Mouse (Mus musculus) G1E (cell line): ENCODE measurements at regions not wholly inside any gene's neighbourhood (a gene's known extent, or its start where the extent isn't known, plus 50 kb on each side); places are given as distances from the start of the nearest gene placed in this dataset.

ENCODE experiments used
- ATAC-seq: 2 replicates; pipeline ENCODE4 v1.8.0; 2016; ENCODE audit warnings: mild to moderate bottlenecking; ENCODE audit not compliant: insufficient number of reproducible peaks, poor library complexity, low FRiP score, severe bottlenecking; ENCODE audit errors: extremely low read depth
- DNase-seq: peaks from one replicate; pipeline ENCODE4 v3.0.0; 2012; ENCODE audit warnings: low spot score
- H3K27me3 ChIP-seq: 2 replicates; pipeline ENCODE4 v1.6.1; 2012; ENCODE audit warnings: mild to moderate bottlenecking, low read length, inconsistent platforms; ENCODE audit not compliant: insufficient read depth
- H3K36me3 ChIP-seq: replicated peaks from 2 replicates; pipeline ENCODE3; 2012; ENCODE audit warnings: mild to moderate bottlenecking, inconsistent platforms
- H3K4me1 ChIP-seq: 2 replicates; pipeline ENCODE4 v1.6.1; 2012; ENCODE audit warnings: low read depth, low read length, inconsistent platforms, mixed read lengths; ENCODE audit not compliant: insufficient read depth
- H3K4me3 ChIP-seq: 2 replicates; pipeline ENCODE4 v1.5.1; 2012; ENCODE audit warnings: low read depth, mild to moderate bottlenecking, inconsistent platforms, low read length, moderate library complexity, mixed read lengths
- H3K9me3 ChIP-seq: replicated peaks from 2 replicates; pipeline ENCODE4 v1.6.1; 2012; ENCODE audit warnings: inconsistent platforms
- CTCF ChIP-seq: IDR thresholded peaks from 2 replicates; pipeline ENCODE4 v1.5.1; 2012; ENCODE audit warnings: low read depth, low read length, inconsistent platforms, mixed read lengths
- GATA1 ChIP-seq: IDR thresholded peaks from 2 replicates; pipeline ENCODE4 v1.6.1; 2012; ENCODE audit warnings: borderline replicate concordance, low read length, inconsistent platforms, mixed read lengths
- GATA2 ChIP-seq: IDR thresholded peaks from 2 replicates; pipeline ENCODE4 v1.6.1; 2012; ENCODE audit warnings: low read depth, low read length, inconsistent platforms, borderline replicate concordance
- POLR2AphosphoS5 ChIP-seq: IDR thresholded peaks from 2 replicates; pipeline ENCODE4 v1.6.1; 2012; ENCODE audit warnings: low read depth, low read length, inconsistent platforms; ENCODE audit not compliant: insufficient replicate concordance
- TAL1 ChIP-seq: conservative IDR thresholded peaks from 2 replicates; pipeline ENCODE4 v1.6.1; 2012; ENCODE audit warnings: low read depth, low read length, inconsistent platforms, mixed read lengths

DNA sequence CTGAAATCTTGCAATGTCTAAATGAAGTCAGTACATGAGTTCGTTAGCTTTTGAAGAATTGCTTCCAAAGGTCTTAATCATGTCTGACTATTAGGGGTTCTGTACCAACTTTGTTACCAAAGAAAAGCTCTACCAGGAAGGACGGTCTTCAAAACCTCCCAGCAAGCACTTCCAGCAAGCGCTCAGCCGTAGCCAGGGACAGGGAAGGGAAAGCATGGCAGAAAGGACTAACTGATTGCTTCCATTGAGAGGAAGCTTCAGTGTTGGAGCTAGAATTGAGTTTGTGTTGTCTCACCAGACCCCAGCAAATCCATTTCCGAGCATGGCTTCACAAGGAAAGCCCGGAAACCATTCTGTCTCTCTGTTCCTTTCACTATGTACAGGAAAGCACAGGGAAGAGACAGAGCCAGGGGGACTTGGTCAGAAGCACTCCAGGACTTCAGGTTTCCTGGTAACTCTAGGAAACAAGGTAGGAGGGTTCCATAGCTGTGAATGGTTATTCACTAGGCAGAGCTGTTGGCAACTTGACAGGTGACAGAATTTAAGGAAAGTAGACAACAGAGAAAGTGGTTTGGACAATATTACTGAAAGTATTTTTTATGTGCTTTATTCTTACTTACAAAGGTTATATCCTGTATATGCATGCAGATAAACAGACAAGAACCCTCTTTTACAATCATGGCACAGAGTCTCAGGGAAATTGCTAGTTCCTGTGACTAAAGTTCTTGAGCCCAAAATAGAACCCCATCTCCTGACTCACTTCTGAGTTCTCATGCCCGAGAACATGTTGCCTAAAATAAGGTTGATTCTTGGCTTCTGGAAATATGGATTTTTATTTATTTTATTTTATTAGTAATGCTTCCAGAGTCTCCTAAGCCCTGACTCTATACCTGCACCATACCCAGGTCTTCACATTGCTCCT, 151.5 kb upstream of the Dnajc19 start:
- H3K27me3 ChIP-seq = 0 out of 2 replicates have a peak, but pooled peaks cover 2% of the 10 kb centered on the region
- TF ChIP-seq POLR2AphosphoS5 (no peak), GATA2 (no peak), CTCF (no peak), GATA1 (no peak), TAL1 (no peak)
- H3K4me1 ChIP-seq = no peaks in the 10 kb centered on the region
- H3K4me3 ChIP-seq = no peak overlapping the region
- H3K9me3 ChIP-seq = no peaks in the 10 kb centered on the region
- H3K36me3 ChIP-seq = no peaks in the 10 kb centered on the region
- DNase-seq = no peak
- ATAC-seq = no peak

DNA sequence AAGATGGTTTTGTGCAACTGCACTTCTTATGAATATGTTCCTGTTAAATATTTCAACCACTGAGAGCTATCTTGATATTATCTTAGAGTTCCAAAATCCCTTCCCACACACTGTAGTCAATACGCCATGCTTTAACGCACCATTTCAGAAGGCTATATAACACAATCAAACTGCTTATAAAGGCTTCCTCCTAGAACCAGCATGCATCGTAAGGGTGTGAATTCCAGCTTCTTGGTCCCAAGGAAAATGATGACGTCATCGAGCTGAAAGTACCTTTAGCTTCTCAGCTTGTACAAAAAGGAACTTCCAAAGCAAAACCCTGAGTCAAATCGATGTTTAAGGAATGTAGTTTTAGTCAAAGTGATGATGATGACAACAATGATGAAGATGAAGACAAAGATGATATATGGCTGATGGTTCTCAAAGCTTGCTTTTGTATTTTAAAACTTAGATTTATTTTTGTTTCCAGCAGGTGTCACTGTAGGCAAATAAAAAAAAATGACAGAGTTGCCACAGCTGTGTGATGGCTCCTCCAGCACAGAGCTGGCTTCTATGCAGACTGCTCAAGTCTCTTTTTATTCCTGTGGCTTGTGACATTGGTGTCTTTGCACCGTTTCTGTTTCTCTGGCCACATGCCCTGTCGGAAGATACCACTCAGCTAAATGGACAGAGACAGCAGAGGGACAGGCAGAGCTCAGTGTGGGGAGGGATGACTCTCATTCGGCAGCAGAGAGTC, 150.6 kb upstream of the Dnajc19 start:
- ATAC-seq (no peak), DNase-seq (no peak)
- Histone ChIP-seq H3K27me3 (0 out of 2 replicates have a peak, but pooled peaks cover 2% of the 10 kb centered on the region), H3K4me3 (no peak overlapping the region), H3K4me1 (no peaks in the 10 kb centered on the region), H3K36me3 (no peaks in the 10 kb centered on the region), H3K9me3 (no peaks in the 10 kb centered on the region)
- no peak for TF ChIP-seq POLR2AphosphoS5
- TF ChIP-seq GATA1 = no peak
- no peak for TF ChIP-seq GATA2
- TF ChIP-seq TAL1 = no peak
- no peak for TF ChIP-seq CTCF

DNA sequence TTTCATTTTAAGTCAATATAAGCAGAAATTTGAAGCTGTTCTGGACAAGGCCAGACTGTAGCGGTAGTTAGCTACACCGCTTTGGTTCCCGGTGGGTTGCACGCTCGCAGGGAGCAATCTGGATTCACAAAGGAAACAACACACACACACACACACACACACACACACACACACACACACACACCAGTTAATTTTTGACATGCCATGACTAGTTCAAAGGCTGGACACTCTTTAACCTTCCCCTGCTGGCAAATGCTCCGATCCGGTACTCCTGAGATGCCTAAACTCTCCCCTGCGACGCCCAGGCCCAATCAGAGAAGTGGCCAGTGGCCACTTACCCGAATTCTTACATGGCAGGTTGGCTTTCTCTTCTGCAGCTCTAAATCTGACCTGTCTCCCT, 141.2 kb upstream of the Dnajc19 start:
- ATAC-seq (no peak), DNase-seq (no peak)
- H3K27me3 ChIP-seq = peaks cover 9% of the 10 kb centered on the region; the same call in 1 of the 2 replicates
- no peaks in the 10 kb centered on the region for H3K4me1 ChIP-seq
- H3K36me3 ChIP-seq = no peaks in the 10 kb centered on the region
- no peaks in the 10 kb centered on the region for H3K9me3 ChIP-seq
- no peak overlapping the region for H3K4me3 ChIP-seq
- no peak for TF ChIP-seq CTCF
- TF ChIP-seq GATA1 = no peak
- no peak for TF ChIP-seq GATA2
- no peak for TF ChIP-seq POLR2AphosphoS5

DNA sequence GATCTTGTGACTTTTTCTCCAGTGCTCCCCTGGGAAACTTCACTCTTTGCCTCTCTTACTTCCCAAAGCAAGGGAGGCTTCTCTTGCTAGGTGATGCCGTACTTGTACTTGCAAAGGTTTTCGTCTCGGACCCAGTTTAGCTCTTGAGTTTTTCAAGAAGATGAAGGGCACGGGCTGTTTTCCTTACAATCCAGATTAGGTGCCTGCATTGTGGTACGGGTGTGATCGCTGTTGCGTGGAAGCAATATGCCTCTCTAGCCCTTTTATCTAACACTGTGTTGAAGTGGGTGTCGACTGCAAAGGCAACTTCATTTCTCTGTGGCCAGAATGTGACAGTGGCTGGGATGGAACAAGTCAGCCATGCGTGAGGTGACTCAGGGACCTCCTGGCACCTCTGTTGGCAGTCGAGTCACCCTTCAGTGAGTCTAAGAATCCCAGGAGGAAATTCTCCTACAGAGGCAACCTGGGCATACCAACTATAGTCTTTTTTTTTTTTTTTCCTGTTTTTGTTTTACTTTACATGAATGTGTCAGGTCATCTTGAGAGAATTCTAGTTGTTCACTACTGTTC, 138.7 kb upstream of the Dnajc19 start:
- no peak overlapping the region for H3K4me3 ChIP-seq
- TF ChIP-seq GATA2 (no peak), GATA1 (no peak), TAL1 (no peak), CTCF (no peak), POLR2AphosphoS5 (no peak)
- peaks cover 11% of the 10 kb centered on the region; the same call in 1 of the 2 replicates for H3K27me3 ChIP-seq
- no peaks in the 10 kb centered on the region for H3K9me3 ChIP-seq
- DNase-seq (no peak), ATAC-seq (no peak)
- H3K4me1 ChIP-seq = no peaks in the 10 kb centered on the region
- no peaks in the 10 kb centered on the region for H3K36me3 ChIP-seq

DNA sequence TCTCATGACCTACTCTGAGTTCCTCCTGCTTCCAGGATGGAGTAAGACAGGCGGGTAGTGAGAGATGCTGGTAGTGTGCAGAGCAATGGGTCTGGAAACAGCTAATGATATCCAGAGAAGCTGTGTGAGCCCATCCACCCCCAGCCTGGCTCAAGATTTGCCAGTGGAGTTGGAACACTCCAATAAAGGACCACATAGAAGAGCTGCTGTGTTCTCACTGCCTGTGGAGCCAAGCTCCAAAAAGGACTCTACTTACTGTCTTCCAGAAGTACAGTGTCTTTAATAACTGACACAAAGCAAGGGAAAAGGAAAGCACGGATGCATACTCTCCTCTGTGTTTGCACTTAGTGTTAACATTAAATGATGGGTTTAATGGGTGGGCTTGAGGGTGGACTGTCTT, 138.0 kb upstream of the Dnajc19 start:
- Histone ChIP-seq H3K27me3 (peaks cover 11% of the 10 kb centered on the region; the same call in 1 of the 2 replicates), H3K36me3 (no peaks in the 10 kb centered on the region), H3K4me1 (no peaks in the 10 kb centered on the region), H3K9me3 (no peaks in the 10 kb centered on the region), H3K4me3 (no peak overlapping the region)
- DNase-seq (no peak), ATAC-seq (no peak)
- TF ChIP-seq GATA1 = no peak
- no peak for TF ChIP-seq POLR2AphosphoS5
- no peak for TF ChIP-seq GATA2
- TF ChIP-seq TAL1 = no peak
- TF ChIP-seq CTCF = no peak

DNA sequence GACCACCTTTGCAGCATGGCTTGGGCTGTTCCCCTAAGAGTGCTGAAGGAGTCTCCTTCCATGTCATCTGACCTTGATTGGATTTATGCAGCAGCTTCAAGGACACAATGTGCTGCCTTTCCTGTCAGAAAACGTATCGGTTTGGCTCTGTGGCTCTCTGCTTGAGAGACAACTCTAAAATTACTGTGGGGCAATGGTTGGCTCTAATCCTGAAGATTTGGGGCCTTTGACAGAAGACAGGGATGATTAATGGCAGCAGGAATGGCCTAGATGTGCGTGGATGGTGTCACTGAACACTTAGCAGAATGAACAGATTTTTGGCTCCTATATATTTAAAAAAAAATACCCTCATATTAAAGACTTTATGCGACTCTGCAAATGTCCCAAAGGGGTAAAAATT, 136.8 kb upstream of the Dnajc19 start:
- DNase-seq (no peak), ATAC-seq (no peak)
- Histone ChIP-seq H3K4me3 (no peak overlapping the region), H3K27me3 (peaks cover 13% of the 10 kb centered on the region; the same call in 1 of the 2 replicates), H3K9me3 (no peaks in the 10 kb centered on the region), H3K36me3 (no peaks in the 10 kb centered on the region), H3K4me1 (no peaks in the 10 kb centered on the region)
- no peak for TF ChIP-seq CTCF
- TF ChIP-seq GATA1 = no peak
- TF ChIP-seq TAL1 = no peak
- TF ChIP-seq POLR2AphosphoS5 = no peak
- no peak for TF ChIP-seq GATA2
